Mouse (Mus musculus) CH12.LX (cell line): ENCODE results near the gene Tbx6.

ENCODE experiments used
- BHLHE40 ChIP-seq: IDR thresholded peaks from 2 replicates; pipeline ENCODE4 v1.6.1; 2011; ENCODE audit warnings: mild to moderate bottlenecking, low read depth, low read length, improper control_type of control experiment
- CTCF ChIP-seq, 2 experiments: IDR thresholded peaks in 1 of 2; conservative IDR thresholded peaks in 1 of 2; 2 replicates each; pipeline ENCODE4 v1.5.1; 2011 to 2012; ENCODE audit warnings: low read depth in 2 of 2, low read length in 2 of 2, improper control_type of control experiment in 1 of 2, inconsistent platforms in 1 of 2, mild to moderate bottlenecking in 1 of 2, moderate library complexity in 1 of 2
- EP300 ChIP-seq: IDR thresholded peaks from 2 replicates; pipeline ENCODE4 v1.6.1; 2011; ENCODE audit warnings: low read length, improper control_type of control experiment
- HCFC1 ChIP-seq: IDR thresholded peaks from 2 replicates; pipeline ENCODE4 v1.6.1; 2012; ENCODE audit warnings: low read depth, mild to moderate bottlenecking, inconsistent platforms, low read length, improper control_type of control experiment
- MEF2A ChIP-seq: IDR thresholded peaks from 2 replicates; pipeline ENCODE4 v1.6.1; 2014; ENCODE audit warnings: low read depth, mild to moderate bottlenecking, inconsistent platforms, low read length, improper control_type of control experiment, borderline replicate concordance
- USF1 ChIP-seq: IDR thresholded peaks from 2 replicates; pipeline ENCODE4 v1.6.1; 2014; ENCODE audit warnings: low read depth, mild to moderate bottlenecking, inconsistent platforms, low read length, improper control_type of control experiment

DNA sequence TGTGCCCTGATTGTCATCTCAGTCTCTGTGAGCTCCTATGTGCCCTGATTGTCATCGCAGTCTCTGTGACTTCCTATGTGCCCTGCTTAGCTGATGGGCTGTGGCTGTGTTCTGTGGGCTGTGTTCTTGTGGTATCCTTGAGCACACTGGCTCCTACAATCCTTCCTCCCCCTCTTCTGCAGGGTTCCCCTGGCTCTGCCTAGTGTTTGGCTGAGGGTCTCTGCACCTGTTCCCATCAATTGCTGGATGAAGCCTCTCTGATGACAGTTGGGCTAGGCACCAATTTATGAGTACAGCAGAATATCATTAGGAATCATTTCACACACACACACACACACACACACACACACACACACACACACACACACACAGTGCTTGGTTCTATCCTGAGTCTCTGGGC, 52.0 kb downstream of the Tbx6 start:
- TF ChIP-seq EP300, result no peak
- no peak for TF ChIP-seq USF1
- TF ChIP-seq CTCF (conservative IDR thresholded peaks at IDR 0.05 in 1 of 2, IDR thresholded peaks at IDR 0.05 in 1 of 2; ENCODE audit: low read depth in 2 of 2, low read length in 2 of 2), result no peak
- no peak for TF ChIP-seq BHLHE40
- no peak for TF ChIP-seq MEF2A
- no peak for TF ChIP-seq HCFC1
